Mouse (Mus musculus) CD4-positive, CD25-positive, alpha-beta regulatory T cell, adult 4 months (primary cell): ENCODE data around the gene Flot2. TPM values are rescaled to one million over a fixed set of nuclear protein-coding genes. Genes with fewer than 3 reads are reported as not detected.
"Not testable (repeated sequence)": the region's sequence is repeated elsewhere in the genome, so short reads cannot be mapped to it uniquely, and the experiment has no call there.

Experiments used
- ATAC-seq: one replicate; pipeline ENCODE4 v1.8.0; 2017
- polyA plus RNA-seq, 2 experiments: library from polyadenylated mRNA; unstranded; fragments of 100-300 nt; shearing (Covaris generic); gene quantifications; one replicate each; pipeline ENCODE4 v1.2.1; 2017

Flot2 gene
- polyA plus RNA-seq: 10 to 100 TPM; 20.2 to 26.1 TPM

DNA sequence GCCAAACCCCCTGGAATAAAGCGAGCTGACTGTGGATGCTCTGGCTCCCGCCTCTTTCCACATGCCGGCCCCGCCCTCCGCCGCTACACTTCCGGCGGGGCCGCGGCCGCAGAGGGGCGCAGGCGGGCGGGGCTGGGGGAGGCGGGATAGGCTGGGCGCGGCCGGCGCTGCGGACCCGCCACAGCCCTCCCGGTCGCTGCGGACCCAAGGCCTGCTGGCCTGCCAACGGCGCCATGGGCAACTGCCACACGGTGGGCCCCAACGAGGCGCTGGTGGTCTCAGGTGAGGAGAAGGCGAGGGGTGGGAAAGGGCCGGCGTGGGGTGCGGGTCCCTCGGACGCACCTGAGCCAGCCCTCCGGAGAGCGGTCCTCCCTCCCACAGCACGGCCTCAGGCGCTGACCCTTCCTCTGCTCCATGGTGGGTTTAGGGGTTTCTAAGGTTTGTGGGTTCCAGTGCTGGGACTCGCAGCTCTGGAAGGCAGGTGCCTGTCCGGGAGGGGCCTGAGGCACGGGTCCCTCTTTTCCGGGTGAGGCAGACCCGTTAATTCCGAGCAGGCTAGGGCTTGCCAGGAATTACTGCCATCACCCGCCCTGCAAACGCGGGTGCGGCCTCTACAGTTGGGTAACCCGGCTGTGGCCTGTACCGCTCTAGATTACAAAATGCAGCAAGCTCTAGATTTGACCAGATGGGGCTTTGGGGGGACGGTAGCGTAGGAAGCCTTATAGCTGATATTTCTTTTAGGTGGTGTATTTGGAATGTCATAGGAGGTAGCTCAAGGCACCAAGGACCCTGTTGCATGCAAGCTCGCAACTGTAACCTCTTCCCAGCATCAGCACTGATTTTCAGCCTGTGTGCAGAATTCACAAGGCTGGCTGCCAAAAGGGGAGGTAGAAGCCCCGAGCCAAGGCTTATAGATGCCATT lies at the start of gene Flot2:
Gene Flot2 (plus strand): TSS at position 101 of the 922 bp plus-strand sequence.
- ATAC-seq: peak; percentile 88

DNA sequence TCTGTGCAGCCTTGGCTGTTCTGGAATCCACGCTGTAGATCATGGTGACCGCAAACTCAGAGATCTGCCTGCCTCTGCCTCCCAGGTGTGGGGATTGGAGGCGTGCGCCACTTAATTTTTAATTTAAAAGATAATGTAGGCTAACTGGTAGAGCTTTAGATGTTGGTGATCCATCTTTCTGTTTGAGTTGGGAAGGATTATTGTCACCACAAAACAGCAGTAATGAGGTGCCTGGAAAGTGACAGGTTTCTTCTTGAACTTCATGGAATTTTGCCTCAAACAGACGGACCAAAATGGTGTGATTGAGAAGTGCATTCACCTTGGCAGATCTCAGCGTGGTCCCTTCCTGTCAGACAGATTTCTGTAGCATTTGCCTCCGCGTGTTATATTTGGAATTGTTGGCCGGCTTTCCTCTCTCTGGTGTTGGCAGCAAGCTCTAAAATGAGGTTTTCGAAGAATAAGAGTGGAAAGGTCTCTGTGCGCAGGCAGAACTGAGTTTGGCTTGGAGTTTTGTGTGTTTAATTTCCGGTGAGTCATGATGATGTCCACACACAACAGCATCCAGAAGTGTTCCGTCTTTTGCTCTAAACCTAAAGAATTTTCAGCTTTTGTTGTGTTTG lies 48.5 kb upstream of the Flot2 start:
- no peak for ATAC-seq

DNA sequence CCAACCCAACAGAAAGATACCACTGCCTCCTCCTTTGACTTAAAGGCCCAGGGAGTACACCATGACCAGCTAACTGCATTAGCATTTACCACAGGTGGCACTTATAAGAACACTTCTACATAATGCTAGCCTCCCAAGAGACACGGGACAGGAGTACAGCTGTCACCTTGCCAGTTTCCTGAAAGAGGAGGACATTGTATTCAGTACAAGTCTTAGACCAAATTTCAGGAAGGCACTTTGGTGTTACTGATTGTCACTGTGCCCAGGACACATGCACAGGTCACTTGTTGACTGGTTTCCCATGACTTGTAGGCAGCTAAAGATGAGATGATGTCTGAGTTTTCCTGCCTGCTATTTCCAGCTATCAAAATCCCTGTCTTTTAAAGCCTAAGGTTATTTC lies 42.2 kb upstream of the Flot2 start:
- no peak for ATAC-seq

DNA sequence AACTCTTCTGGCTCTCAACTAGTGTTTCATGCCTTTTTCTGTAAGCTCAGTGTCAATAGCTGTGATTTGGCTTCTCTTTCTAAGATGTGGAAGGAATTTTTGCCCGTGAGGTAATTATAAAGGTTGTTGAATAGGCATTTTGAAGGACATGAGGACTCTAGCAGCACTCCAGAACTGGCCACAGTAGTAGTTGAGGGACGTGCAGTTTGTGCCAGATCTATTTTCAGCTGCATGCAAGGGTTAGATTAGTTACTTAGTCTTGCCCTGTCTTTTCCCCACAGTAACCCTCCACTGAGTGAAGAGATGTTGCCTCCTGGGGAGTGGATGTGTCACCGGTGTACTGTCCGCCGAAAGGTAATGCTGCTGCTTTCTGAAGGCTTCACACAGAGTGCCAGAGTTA lies 31.3 kb upstream of the Flot2 start:
- ATAC-seq: no peak

DNA sequence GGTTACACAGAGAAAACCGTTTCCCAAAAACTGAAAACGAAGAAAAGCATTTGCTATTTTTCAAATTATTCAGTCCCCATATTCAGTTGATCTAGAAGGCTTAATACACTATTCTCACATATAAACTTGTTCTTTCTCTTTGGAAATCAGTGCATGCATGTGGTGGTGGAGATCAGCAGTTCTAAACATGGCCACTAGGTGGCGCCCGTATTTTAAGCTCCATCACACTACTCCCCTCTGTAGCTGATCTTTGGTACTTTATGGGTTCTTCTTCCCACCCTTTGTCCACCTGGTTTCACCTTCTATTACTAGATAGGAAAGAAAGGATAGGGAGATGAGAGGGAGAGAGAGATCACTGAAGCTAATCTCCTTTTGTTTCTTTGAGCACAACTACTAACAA lies 18.1 kb upstream of the Flot2 start:
- ATAC-seq: peak; percentile 74

DNA sequence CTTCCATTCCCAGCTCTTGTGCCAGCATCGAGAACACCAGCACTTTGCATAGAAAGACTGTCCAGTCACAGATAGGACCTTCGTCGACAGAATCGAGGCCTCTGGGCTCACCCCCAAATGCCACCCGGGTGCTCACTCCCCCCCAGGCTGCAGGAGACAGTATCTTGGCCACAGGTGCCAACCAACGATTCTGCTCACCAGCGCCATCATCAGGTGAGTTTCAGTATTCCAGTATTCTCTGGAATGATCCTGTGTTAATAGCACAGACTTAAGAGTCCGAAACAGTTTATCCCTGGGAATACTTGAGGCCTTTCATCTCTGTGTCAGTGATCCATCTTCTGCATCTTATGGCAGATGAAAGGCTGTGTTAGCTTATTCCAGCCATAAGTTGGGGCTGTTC lies 14.1 kb upstream of the Flot2 start:
- no peak for ATAC-seq

DNA sequence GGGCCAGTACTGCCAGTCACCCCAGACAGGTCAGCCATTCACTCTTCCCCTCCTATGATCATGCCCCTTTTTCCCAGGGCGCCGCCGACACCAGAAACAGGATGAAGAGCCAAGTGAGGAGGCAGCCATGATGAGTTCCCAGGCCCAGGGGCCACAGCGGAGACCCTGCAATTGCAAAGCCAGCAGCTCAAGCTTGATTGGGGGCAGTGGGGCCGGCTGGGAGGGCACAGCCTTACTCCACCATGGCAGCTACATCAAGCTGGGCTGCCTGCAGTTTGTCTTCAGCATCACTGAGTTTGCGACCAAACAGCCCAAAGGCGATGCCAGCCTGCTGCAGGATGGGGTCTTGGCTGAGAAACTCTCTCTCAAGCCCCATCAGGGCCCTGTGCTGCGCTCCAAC lies 8.5 kb upstream of the Flot2 start:
- ATAC-seq: no peak

DNA sequence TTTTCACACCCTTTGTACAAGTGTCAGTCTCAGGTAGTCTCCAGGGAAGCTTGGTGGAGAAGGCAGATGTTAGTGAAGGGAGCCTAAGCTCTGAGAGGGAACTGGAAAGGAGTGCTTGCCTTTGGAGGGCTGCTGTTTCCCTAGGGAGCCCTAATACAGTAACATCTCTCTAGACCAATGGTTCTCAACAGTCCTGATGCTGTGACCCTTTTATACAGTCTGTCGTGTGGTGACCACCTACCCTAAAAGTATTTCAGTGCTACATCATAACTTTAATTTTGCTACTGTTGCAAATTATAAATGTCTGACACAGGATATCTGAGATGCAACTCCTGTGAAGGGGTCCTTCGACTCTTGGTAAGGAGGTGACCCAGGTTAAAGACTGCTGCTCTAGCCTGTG lies 7.1 kb upstream of the Flot2 start:
- no peak for ATAC-seq

DNA sequence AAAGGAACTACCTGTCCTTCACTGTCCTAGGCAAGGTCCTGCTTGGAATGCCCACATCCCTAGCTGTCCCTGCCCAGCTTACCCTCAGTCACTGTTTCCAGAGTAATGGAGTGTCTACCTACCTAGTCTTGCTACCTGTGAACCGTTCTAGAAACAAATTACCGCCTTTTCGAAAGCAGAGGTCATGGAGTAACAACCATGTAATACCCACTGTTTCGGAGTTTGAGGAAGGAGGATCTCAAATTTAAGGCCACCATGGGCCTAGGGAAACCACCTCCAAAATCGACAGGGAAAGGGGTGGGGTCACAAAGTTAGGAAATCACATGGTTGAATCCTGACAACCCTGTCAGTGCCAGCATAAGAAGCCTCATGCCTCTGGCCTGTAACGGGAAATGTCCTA lies 6.3 kb upstream of the Flot2 start:
- no peak for ATAC-seq

DNA sequence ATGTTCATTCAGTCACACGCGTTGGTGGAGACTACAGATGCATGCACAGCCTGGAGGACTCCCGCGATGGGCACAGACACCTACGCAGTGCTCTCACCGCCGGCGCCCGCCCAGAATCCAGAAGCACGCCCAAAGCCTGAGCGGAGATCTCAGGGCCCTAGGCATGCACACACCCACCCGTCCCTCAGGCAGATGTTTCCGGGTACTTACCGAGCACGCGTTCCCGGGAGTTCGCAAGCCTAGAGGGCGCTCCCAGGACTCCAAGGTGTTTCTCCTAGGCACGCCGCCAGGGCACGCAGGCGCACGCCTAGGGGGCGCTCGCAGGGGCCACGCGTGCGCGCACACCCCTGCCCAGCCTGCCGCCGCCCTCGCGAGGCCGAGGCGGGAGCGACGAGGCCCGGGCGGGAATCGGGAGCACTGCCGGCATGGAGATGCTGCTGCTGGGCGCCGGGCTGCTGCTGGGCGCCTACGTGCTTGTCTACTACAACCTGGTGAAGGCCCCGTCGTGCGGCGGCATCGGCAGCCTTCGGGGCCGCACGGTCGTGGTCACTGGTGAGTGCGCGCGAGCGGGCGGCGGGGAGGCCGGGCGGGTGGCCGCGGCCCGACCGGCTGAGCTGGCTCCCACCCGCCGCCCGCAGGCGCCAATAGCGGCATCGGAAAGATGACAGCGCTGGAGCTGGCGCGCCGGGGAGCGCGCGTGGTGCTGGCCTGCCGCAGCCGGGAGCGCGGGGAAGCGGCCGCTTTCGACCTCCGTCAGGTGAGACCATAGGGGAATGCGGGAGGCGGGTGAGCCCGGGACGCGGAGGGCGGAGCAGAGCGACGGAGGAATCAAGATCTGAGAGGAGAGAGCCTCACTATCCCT lies 5.6 kb upstream of the Flot2 start, which contains the start of gene Dhrs13:
Gene Dhrs13 (plus strand): TSS at position 334 of the 862 bp plus-strand sequence.
- ATAC-seq: peak; percentile 88

DNA sequence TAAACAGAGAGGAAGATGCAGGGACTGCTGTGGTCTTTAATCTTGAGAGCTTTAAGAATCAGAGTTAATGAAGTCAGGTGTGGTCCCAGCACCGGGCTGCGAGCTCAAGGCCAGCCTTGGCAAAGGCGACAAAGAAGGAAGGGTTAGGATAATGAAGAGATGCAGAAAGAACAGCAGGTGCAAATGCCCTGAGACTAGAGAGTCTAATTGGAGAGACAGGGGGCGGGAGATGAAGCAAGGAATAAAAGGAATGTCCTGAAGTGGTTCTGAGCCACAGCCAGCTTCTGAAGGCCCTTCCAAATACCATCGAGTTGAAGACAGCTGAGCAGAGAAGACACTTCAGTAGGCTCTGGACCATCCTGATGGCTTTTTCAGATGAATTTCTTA lies 4.9 kb upstream of the Flot2 start:
- no peak for ATAC-seq

DNA sequence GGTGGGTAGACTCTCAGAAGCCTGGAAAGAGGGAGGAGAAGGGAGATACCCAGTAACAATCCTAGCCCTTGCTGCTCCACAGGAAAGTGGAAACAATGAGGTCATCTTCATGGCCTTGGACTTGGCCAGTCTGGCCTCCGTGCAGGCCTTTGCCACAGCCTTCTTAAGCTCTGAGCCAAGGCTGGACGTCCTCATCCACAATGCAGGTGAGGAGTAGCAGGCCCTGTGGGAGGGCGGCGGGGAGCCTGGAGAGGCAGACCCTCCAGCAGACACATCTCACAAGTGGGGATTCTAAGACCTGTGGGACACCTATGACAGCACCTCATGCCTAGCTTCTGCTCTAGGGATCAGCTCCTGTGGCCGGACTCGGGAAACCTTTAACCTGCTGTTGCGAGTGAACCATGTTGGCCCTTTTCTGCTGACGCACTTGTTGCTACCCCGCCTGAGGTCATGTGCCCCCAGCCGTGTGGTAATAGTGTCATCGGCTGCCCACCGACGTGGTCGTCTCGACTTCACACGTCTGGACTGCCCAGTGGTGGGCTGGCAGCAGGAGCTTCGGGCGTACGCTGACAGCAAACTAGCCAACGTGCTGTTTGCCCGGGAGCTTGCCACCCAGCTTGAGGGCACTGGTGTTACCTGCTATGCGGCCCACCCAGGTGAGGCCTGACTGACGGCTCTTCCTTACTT lies 3.7 kb upstream of the Flot2 start:
- ATAC-seq: no peak

DNA sequence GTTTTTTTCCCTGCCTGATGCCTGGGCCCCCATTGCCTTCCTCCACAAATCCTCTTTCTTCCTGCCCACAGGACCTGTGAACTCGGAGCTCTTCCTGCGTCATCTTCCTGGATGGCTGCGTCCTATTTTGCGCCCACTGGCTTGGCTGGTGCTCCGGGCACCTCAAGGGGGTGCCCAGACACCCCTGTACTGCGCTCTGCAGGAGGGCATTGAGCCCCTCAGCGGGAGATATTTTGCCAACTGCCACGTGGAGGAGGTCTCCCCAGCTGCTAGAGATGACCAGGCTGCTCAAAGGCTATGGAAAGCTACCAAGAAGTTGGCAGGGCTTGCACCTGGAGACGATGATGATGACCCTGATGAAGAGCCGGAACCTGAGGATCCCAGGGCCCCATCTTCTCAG lies 940 bp upstream of the Flot2 start:
- no peak for ATAC-seq

DNA sequence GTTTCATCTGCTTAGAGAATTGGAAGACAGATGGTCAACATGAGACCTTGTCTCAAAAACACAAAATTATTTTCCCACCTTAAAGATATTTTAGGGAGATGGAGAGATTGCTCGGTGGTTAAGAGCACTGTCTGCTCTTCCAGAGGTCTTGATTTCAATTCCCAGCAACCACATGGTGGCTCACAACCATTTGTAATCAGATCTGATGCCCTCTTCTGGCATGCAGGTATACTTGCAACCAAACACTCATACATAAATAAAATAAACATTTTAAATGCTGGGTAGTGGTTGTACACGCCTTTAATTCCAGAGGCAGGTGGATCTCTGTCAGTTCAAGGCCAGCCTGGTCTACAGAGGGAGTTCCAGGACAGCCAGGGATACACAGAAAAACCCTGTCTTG lies 3.1 kb downstream of the Flot2 start:
- no peak for ATAC-seq

DNA sequence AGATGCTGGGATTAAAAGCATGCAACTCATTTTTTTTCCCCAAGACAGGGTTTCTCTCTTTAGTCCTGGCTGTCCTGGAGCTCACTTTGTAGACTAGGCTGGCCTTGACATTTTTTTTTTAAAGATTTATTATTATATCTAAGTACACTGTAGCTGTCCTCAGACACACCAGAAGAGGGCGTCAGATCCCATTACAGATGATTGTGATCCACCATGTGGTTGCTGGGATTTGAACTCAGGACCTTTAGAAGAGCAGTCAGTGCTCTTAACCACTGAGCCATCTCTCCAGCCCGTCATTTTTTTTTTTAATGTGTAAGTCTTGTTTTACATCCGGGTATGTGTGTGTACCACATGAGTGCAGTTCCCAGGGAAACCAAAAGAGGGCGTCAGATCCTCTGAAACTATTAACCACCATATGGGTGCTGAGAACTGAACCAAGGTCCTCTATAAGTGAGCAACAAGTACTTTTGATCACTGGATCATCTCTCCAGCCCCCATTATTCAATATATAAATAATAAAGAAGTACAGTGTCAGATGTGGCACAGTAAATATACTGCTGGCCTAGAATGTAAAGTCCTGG lies 4.6 kb downstream of the Flot2 start:
- ATAC-seq: not testable (repeated sequence)

DNA sequence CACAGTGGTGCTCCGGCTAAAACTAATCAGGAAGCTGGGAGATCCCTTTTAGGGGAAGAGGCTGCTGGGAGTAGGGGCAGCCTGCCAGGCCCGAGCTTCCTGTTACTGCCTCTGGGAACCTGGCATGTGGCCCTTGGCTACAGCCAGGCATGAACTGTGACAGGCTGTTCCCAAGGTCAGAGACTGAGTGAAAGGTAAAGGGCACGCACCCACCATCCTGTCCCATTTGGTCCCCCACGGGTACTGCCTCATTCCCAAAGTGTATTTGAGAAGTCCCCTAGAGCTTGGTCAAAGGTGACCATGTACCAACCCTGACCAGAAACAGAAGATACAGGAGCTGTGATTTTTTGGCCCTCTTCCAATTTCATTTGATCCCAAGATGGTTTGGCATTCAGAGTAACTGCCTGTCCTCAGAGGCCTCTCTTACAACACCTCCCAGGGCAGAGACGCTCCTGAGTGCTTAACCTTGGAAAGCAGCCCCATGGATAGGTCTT lies 7.1 kb downstream of the Flot2 start:
- ATAC-seq: no peak

DNA sequence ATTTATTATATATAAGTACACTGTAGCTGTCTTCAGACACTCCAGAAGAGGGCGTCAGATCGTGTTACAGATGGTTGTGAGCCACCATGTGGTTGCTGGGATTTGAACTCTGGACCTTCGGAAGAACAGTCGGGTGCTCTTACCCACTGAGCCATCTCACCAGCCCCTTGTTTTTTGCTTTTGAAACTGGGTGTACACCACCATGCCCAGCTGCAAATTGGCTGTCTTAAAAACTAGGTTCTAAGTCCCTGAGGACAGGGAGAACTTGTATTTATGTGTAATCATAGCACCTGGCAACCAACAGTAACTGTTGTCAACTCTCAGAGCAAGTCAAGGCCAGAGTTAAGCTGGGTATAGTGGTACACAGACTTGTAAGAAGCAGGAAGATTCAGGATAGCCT lies 10.9 kb downstream of the Flot2 start:
- not testable (repeated sequence) for ATAC-seq

DNA sequence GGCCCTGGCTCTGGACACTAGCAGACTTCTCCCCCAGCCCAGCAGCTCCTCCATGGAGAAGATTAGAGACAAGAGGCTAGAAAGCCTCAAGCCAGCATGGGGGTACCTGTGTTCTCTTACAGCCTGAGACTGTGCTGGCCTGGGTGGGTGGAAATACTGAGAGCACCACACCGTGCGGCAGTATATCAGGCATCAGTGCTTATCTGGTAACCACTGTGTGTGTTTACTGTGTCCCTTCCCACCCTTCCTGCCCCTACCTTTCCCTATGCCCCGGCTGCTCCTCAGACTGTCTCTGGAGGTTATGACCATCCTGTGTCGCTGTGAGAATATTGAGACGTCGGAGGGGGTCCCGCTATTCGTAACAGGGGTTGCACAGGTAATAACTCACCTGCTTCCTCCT lies 15.3 kb downstream of the Flot2 start:
- ATAC-seq: no peak

DNA sequence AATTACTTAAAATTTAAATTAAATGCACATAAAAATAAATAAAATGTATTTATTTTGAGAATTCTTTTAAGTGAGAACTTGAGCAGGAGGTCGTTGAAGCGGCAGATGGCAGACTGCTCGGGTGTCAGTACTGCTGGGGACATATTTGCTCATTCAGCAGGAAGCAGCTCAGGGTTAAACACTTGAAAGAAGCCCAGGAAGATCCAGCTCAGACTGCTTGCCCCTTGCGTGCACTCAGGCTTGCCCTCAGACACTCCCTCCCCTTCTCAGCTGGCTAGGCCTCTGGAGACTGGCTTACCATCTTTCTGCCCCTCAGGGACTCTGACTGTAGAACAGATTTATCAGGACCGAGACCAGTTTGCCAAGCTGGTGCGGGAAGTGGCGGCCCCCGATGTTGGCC lies 19.2 kb downstream of the Flot2 start:
- no peak for ATAC-seq

DNA sequence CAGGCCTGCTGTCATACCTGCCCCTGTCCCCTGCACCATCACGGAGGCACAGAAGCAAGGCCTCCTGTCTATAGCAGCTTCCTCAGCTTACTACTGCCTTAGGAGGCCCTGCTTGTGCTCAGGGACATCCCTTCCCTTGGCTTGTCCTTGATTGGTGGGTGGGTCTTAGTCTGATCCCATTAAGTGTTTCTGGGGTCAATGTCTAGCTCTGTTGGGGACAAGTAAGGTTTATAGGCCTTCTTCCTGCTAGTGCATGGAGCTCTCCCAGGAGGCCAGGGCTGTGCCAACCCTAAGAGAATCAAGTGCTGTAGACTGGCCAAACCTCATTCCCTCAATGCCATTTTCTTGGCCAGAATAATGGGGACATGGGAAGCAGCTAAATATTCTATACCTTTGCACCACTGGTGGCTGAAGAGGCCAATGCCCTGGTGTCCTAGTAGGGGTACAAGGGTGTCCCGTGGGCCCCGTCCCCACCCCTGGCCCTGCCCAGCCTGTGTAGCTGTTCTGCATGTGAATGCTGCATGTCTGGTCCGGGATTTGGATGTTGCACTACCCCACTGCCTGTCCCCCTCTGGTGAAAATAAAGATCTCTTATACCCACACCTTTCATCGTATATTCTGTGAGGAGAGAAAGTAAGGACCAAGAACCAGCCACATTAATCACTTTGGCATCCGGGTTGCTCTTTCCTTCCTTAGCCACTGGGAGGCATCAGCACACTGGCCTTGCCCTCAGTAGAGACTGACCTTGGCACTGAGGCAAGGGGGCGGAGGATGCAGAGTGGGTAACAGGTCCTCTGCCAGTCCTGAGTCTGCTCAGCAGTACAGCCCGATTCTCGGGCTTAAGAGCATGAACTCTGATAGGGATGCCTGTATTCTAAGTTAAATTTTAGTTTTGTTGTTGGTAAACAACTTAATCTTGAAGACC lies 22.4 kb downstream of the Flot2 start:
- no peak for ATAC-seq

DNA sequence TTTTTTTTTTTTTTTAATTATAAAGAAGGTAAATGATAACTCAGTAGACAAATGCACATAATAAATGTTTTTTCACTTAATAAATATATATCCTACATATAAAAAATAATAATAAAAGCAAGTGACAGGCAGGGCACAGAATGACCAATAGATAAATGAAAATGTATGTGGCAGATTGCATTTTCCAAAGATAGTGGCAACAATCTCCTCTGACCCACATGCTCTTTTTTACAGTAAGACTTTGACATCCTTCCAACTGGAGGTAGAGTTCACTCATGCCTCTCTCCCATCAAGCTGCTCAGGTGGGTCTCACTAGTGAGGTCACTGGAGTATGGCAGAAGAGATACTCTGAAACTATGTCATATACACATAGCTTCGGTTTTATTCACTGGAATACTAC lies 24.8 kb downstream of the Flot2 start:
- ATAC-seq: no peak
